Mouse (Mus musculus) ZHBTc4 (cell line): ENCODE measurements around the gene Prtn3.
A peak's percentile ranks its signal among the peaks of the same experiment; 100 is the strongest.

ENCODE experiments used
- DNase-seq: peaks from one replicate; pipeline ENCODE4 v3.0.0-alpha.2; 2011; ENCODE audit warnings: low read depth, low spot score

Prtn3 gene

GRCm38 (mm10) chr10:79909092-79909922, 35.0 kb downstream of the Prtn3 start:
- DNase-seq = peak; percentile 56

- DNase-seq = no peak
Measured at GRCm38 (mm10) chr10:79910556-79910955, 36.3 kb downstream of the Prtn3 start, which contains the start of gene Gm26602. Gm26602 (plus strand) TSS chr10:79910856.

DNA sequence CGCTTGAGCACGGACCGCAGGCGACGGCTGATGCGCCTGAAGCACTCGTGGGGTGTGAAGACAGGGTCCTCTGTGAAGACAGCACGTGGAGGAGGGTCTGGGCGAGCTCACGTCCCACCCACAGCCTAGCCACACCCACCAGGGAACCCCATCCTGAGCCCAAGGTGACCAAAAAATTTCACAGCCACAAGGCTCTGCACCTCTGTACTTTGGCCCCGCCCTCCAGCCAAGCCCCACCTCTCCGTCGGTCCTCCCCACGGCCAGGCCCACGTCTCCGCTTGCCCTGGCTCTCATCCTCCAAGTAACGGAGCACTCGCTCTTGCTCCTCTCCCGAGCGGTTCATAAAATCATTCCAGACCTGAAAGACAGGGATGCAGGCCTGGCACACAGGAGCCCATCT, 38.1 kb downstream of the Prtn3 start:
- DNase-seq = peak; percentile 59

GRCm38 (mm10) chr10:79914131-79914947, 40.1 kb downstream of the Prtn3 start:
- no peak for DNase-seq

- DNase-seq = no peak
Measured at GRCm38 (mm10) chr10:79914948-79915596, 40.8 kb downstream of the Prtn3 start.

GRCm38 (mm10) chr10:79916081-79916480, 41.8 kb downstream of the Prtn3 start:
- DNase-seq = no peak

GRCm38 (mm10) chr10:79916808-79917531, 42.7 kb downstream of the Prtn3 start, which contains the start of gene Kiss1r:
Kiss1r (plus strand) TSS chr10:79916971.
- peak; percentile 75 for DNase-seq

DNA sequence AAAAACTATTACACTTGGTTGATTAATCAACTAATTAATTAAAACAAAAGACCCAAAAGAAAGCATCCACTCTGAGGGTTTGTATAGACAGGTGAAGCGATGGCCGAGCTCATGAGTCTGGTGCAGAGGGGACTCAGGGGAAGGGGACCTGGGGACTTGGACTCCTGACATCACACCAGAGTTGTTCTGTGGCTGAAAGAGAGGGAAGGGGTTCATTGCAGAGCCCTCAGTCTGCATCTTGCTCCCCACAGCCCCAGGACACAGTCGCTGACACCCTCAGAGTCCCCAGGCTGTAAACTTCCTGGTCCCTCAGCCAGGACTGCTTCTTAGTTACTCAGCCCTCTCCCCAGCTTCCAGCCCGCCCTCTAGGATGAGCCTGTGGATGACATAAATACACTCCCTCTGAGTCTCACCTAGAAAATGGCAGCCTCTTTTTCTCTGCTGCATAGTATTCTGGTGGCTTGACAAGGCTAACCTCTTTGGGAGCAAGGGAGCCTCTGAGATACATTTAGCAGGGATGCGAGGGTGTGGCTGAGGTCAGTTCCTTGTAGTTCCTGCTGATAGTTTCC, 43.3 kb downstream of the Prtn3 start:
- no peak for DNase-seq

DNA sequence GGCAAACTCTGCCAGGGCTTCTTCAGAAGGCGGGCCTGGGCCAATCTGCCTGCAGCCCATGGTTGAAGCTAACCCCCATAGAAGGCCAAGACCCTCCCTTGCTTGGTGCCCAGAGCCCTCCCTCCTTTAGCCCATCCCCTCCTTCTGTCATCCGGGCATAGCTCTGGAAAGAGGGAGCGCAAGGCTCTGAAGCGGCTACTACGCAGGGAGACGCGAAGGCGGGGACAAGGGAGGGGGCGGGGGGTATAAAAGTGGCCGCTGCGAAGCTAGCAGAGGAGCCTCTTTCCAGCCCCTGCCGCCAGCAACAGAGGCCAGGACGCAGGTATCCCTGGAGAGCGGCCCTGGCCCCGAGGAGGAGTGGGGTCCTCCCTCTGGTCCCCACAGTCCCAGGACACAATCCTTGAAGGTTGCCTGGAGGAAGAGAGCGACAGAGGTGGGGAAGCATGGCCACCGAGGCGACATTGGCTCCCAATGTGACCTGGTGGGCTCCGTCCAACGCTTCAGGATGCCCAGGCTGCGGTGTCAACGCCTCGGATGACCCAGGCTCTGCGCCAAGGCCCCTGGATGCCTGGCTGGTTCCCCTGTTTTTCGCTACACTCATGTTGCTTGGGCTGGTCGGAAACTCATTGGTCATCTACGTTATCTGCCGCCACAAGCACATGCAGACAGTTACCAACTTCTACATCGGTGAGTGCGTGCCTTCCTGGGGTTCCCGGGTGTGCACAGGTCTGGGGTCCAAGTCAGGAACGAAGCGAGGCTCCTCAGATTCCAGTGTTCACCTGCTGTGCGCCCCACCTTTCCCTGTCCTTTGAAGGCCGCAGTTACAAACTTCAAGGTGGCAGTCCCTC, 44.2 kb downstream of the Prtn3 start:
- DNase-seq = peak; percentile 28

DNA sequence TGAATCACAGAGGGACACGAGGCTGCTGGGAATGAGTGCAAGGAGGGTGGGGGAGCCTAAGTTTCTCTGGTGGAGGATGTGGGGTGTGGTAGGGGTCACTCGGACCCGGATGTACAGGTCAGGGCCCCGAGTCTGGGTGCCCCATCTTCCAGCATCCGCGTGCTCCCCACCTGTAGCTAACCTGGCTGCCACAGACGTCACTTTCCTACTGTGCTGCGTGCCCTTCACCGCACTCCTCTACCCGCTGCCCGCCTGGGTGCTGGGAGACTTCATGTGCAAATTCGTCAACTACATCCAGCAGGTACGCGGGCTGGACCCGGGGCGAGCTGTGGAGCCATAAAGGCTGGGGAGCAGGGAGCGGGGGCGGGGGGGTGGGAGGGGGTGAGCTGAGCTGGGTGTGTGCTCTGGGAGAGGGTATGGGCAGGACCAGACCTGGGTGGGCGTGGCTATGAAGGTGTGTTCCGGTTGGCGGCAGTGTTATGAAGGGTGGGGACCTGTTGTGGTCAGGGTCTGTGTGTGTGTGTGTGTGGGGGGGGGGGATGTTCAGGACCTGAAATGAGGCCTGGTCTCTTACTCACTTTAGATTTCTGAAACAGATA, 45.1 kb downstream of the Prtn3 start:
- no peak for DNase-seq

DNA sequence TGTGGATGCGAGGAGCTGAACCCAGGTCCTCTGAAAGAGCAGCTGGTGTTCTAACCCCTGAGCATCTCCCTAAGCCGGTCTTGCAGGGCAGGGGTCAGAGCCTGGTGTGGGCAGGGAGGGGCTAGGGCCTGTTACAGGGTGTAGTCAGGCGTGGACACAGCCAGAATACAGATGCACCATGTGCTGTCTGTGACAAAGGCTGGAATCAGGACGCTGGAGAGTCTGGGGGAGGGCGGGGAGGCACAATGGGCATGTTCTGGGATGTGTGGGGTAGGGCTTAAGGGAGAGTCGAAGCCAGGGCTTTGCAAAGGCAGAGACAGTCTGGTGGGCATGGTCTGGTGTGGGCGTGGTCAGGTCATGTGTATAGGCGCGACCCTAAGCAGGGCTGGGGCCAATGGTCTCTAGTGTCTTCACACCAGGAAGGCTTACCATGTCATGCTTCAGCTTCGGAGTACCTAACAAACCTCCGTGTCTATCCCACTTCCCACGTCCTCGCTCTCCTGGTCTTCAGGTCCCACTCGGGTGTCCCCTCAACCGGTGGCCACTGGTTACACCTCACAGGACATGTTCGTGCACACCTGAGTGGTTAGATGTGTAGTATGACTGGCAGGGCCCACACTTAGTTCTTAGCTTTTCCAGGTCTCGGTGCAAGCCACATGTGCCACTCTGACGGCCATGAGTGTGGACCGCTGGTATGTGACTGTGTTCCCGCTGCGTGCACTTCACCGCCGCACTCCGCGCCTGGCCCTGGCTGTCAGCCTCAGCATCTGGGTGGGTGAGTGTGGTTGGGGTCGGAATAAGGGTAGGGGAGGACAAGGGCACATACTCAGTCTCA, 46.0 kb downstream of the Prtn3 start:
- peak; percentile 41 for DNase-seq

DNA sequence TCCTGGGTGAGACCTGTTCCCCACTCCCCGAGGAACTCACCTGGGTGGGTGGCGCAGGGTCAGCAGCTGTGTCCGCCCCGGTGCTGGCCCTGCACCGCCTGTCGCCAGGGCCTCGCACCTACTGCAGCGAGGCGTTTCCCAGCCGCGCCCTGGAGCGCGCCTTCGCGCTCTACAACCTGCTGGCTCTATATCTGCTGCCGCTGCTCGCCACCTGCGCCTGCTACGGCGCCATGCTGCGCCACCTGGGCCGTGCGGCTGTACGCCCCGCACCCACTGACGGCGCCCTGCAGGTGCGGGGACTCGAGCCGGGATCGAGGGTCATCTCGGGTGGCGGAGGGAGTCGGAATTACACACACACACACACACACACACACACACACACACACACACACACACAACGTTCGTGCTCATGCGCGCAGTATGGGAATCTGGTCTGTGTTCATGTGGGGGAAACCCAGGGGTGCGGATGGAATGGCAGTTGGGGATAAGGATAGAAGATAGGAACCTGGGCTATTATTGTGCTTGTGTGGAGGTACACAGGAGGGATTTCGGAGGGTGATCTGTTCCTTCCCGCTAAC, 46.8 kb downstream of the Prtn3 start, which contains the start of gene R3hdm4:
TSS of gene R3hdm4 (minus strand) at position 251 of the 578 bp plus-strand sequence.
- peak; percentile 62 for DNase-seq

DNA sequence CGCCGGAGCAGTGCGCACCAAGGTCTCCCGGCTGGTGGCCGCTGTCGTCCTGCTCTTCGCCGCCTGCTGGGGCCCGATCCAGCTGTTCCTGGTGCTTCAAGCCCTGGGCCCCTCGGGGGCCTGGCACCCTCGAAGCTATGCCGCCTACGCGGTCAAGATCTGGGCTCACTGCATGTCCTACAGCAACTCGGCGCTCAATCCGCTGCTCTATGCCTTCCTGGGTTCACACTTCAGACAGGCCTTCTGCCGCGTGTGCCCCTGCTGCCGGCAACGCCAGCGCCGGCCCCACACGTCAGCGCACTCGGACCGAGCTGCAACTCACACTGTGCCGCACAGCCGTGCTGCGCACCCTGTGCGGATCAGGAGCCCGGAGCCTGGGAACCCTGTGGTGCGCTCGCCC, 47.3 kb downstream of the Prtn3 start:
- DNase-seq = peak; percentile 72

- DNase-seq = peak; percentile 92
Measured at GRCm38 (mm10) chr10:79924998-79925784, 50.9 kb downstream of the Prtn3 start.

DNA sequence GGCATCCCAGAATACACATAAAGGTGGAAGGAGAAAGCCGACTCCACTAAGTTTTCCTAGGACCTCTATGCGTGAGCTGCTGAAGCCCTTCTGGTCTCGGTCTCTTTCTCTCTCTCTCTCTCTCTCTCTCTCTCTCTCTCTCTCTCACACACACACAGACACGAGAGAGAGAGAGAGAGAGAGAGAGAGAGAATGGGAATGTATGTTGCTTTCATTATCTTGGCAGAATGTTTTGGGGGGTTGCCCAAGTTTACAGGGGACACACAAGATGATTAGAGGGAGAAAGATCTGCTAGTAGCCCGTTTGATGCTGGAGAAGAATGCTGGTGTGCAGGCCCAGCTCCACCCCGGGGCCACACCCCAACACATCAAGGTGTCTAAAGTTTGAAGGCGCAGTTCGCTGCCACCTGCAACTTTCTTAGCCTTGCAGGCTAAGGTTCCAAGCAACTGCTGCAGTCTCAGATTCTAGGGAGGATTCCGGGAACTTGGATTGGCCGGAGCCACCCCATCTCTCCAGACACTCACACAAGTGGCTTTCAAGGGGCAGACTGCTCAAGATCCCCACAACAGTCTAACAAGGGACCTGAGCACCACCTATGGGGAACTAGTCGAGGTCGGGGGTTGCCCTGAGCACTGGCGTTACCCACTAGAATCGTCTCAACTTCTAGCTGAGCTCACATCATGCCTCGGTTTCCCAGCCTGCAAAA, 51.7 kb downstream of the Prtn3 start:
- DNase-seq = no peak

GRCm38 (mm10) chr10:79926491-79927323, 52.4 kb downstream of the Prtn3 start, which contains the start of gene Arid3a:
Arid3a (plus strand) TSS chr10:79927043.
- peak; percentile 97 for DNase-seq
